In the genomic region with DNA sequence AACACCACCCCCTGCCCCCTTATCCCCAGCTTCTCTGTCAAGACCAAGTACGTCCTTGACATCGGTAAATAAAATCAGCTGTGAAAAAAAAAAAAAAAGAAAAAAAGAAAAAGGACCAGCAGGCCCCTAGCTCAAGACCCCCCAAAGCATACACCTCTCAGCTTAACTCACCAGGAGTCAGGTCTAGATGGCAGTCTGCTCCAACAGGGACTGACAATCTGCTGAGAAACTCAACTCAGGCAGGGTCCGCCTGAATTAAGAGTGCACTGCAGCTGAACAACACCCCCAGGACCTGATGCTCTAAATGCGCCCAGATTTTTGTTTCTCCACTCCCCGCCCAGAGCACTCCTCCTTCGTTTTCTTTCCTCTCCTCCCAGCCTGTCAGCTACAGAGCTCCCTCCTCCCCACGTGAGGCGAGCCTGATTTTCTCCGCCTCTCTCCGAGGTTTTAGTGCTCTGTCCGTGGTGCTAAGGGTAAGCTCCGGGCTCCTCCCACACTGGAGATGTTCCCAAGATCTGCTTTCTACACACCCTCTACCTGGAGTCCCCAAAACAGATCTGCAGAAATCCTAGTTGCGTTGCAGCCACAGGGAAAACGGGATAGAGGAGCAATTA, we compare ENCODE assay signal across 9 mouse cellular contexts.
DNase-seq lines count a peak whose midpoint lies in the region; ATAC-seq and TF ChIP-seq lines count a peak whose summit lies in the region.
"Had no signal": no experiment of that assay in that cellular context is flagged by ENCODE, and none has a peak within 500 bp of the region (broad histone marks: within the 10 kb centered on the region; RNA-seq: fewer than 3 reads in every experiment).

No protein-coding gene starts in this region.

- no peak for TF ChIP-seq POLR2A in cerebellum, adult 2 months (IDR thresholded peaks at IDR 0.05; ENCODE audit: borderline replicate concordance, insufficient read depth, low read length)

- peak; percentile 93 for ATAC-seq in frontal cortex, adult (ENCODE audit: low TSS enrichment)

- no peaks in the 10 kb centered on the region for H3K27me3 ChIP-seq in cerebellum, adult 2 months (ENCODE audit: control insufficient read depth, insufficient read depth, low read length)
- H3K27me3 ChIP-seq: megakaryocyte, embryonic 14.5 days had no signal

- peak; percentile 16 to 27 for DNase-seq in cerebellum, adult 2 months
- no peak for DNase-seq in cerebellum, adult 9-11 months
- DNase-seq in adrenal gland, postnatal 14 days = peak; percentile 22
- DNase-seq in layer of hippocampus, postnatal 36 days = peak; percentile 53 to 54
- peak; percentile 41 for DNase-seq in neural tube, embryonic 10.5 days (ENCODE audit: extremely low spot score, low spot score)
- DNase-seq in urinary bladder, adult 2 months (ENCODE audit: low spot score) = no peak
- no peak for DNase-seq in T-cell, adult 2 months (ENCODE audit: low spot score)

- H3K4me1 ChIP-seq in cerebellum, adult 2 months (ENCODE audit: control insufficient read depth, insufficient read depth, low read length) = no peaks in the 10 kb centered on the region; the same call in 1 of the 2 replicates
- H3K4me1 ChIP-seq: megakaryocyte, embryonic 14.5 days had no signal

- peak overlapping the region; percentile 46 for H3K4me3 ChIP-seq in cerebellum, adult 2 months (replicated peaks; ENCODE audit: insufficient read depth, low read depth, low read length)
- H3K4me3 ChIP-seq: megakaryocyte, embryonic 14.5 days had no signal

- TF ChIP-seq CTCF in cerebellum, adult 2 months (IDR thresholded peaks at IDR 0.05; ENCODE audit: borderline replicate concordance, insufficient read depth, low read depth, low read length) = no peak

- 2% methylated on average over 14 of the region's 14 CpGs for WGBS in cerebellum, adult 2 months

- H3K27ac ChIP-seq in cerebellum, adult 2 months (ENCODE audit: insufficient read depth, low read length) = no peak overlapping the region

Comparison
In these comparisons a context has a peak if more than half of its experiments do, and no peak if none do; other contexts are left out.
1. DNase-seq: peak in cerebellum, adult 2 months (2 of 2), adrenal gland, postnatal 14 days (single experiment), layer of hippocampus, postnatal 36 days (2 of 2) and neural tube, embryonic 10.5 days (single experiment); none in cerebellum, adult 9-11 months (single experiment), urinary bladder, adult 2 months (single experiment) and T-cell, adult 2 months (single experiment).